Comparison of ENCODE assay signal across 18 mouse cellular contexts in genomic region chr9:27261905-27262304, GRCm38 (mm10). TPM values are rescaled to one million over a fixed set of nuclear protein-coding genes. Genes with fewer than 3 reads are reported as not detected.
DNase-seq lines count a peak whose midpoint lies in the region; ATAC-seq and TF ChIP-seq lines count a peak whose summit lies in the region.
"Had no signal": no experiment of that assay in that cellular context is flagged by ENCODE, and none has a peak within 500 bp of the region (broad histone marks: within the 10 kb centered on the region; RNA-seq: fewer than 3 reads in every experiment).

No protein-coding gene starts in this region.

- H3K79me2 ChIP-seq in heart, adult 2 months (replicated peaks; ENCODE audit: control insufficient read depth, insufficient read depth, low read length) = no peaks in the 10 kb centered on the region

- no peaks in the 10 kb centered on the region for H3K9me3 ChIP-seq in liver, embryonic 12.5 days (replicated peaks)
- H3K9me3 ChIP-seq: heart, embryonic 12.5 days had no signal

- 67% methylated on average over 2 of the region's 2 CpGs for WGBS in heart, adult 2 months
- WGBS in thymus, adult 2 months = 88% methylated on average over 2 of the region's 2 CpGs
- WGBS in liver, embryonic 12.5 days (ENCODE audit: insufficient replicate concordance) = 52% methylated on average over 2 of the region's 2 CpGs

- no peak for TF ChIP-seq CTCF in heart, adult 2 months (IDR thresholded peaks at IDR 0.05)
- no peak for TF ChIP-seq CTCF in thymus, adult 2 months (IDR thresholded peaks at IDR 0.05; ENCODE audit: borderline replicate concordance, control insufficient read depth, extremely low read depth, insufficient read depth, low read length, poor library complexity)

- no peaks in the 10 kb centered on the region for H3K4me1 ChIP-seq in heart, adult 2 months (ENCODE audit: control insufficient read depth, insufficient read depth, low read length)
- no peaks in the 10 kb centered on the region for H3K4me1 ChIP-seq in thymus, adult 2 months (replicated peaks; ENCODE audit: control insufficient read depth, insufficient read depth, low read length)
- H3K4me1 ChIP-seq in liver, embryonic 12.5 days = no peaks in the 10 kb centered on the region
- H3K4me1 ChIP-seq: heart, embryonic 12.5 days had no signal

- no peaks in the 10 kb centered on the region for H3K27me3 ChIP-seq in heart, adult 2 months (ENCODE audit: control insufficient read depth, insufficient read depth, low read length)
- no peaks in the 10 kb centered on the region for H3K27me3 ChIP-seq in thymus, adult 2 months (ENCODE audit: control insufficient read depth, insufficient read depth, low read length)
- H3K27me3 ChIP-seq in liver, embryonic 12.5 days (replicated peaks) = no peaks in the 10 kb centered on the region
- H3K27me3 ChIP-seq: heart, embryonic 12.5 days had no signal

- no peak overlapping the region for H3K27ac ChIP-seq in heart, adult 2 months
- no peak overlapping the region for H3K27ac ChIP-seq in thymus, adult 2 months (ENCODE audit: control insufficient read depth, insufficient read depth, low read length)
- H3K27ac ChIP-seq in liver, embryonic 12.5 days = no peak overlapping the region
- H3K27ac ChIP-seq: macrophage had no signal

- H3K36me3 ChIP-seq in heart, adult 2 months (ENCODE audit: control insufficient read depth, insufficient read depth, low read length) = no peaks in the 10 kb centered on the region
- no peaks in the 10 kb centered on the region for H3K36me3 ChIP-seq in thymus, adult 2 months (ENCODE audit: control insufficient read depth, insufficient read depth, low read length)
- no peaks in the 10 kb centered on the region for H3K36me3 ChIP-seq in liver, embryonic 12.5 days
- H3K36me3 ChIP-seq: G1E; heart, embryonic 12.5 days had no signal

- no peak overlapping the region for H3K9ac ChIP-seq in heart, adult 2 months (ENCODE audit: low read depth, low read length)
- H3K9ac ChIP-seq in liver, embryonic 12.5 days = no peak overlapping the region
- H3K9ac ChIP-seq: heart, embryonic 12.5 days had no signal

- H3K4me2 ChIP-seq in liver, embryonic 12.5 days = no peak overlapping the region
- H3K4me2 ChIP-seq: heart, embryonic 12.5 days had no signal

- intact Hi-C loops in heart, adult 2 months (cut with DNase I) = no loop called here
- intact Hi-C loops in left cerebral cortex, postnatal 14 days (cut with DNase I) = no loop called here

- TF ChIP-seq POLR2A in heart, adult 2 months (IDR thresholded peaks at IDR 0.05; ENCODE audit: insufficient read depth, low read depth, low read length) = no peak
- TF ChIP-seq POLR2A in thymus, adult 2 months (IDR thresholded peaks at IDR 0.05; ENCODE audit: control insufficient read depth, extremely low read depth, insufficient read depth, low read length, poor library complexity) = no peak

- TF ChIP-seq EP300 in heart, adult 2 months (IDR thresholded peaks at IDR 0.05; ENCODE audit: insufficient read depth, low read depth, low read length) = no peak

- no peak overlapping the region for H3K4me3 ChIP-seq in heart, adult 2 months
- no peak overlapping the region for H3K4me3 ChIP-seq in thymus, adult 2 months (ENCODE audit: control insufficient read depth, insufficient read depth, low read length)
- no peak overlapping the region for H3K4me3 ChIP-seq in liver, embryonic 12.5 days
- H3K4me3 ChIP-seq: heart, embryonic 12.5 days had no signal

- DNase-seq in heart, adult 11 months = peak; percentile 55
- DNase-seq in heart, adult 2 months = no peak
- DNase-seq in Muller cell, postnatal 12 days (ENCODE audit: inconsistent ontology term) = peak; percentile 41
- DNase-seq in layer of hippocampus, adult 11-12 months (ENCODE audit: low spot score) = peak; percentile 53
- DNase-seq in left cerebral cortex, postnatal 14 days (ENCODE audit: low spot score in 2 of 2) = peak; percentile 26 to 33
- DNase-seq in thymus, adult 2 months = no peak
- DNase-seq in kidney, postnatal 25 days = no peak
- DNase-seq: B cell, adult 2 months; cerebellum, adult 2 months; embryo, embryonic 11 days; heart, postnatal 4 days; kidney, adult 18-20 months; lung, adult 18-20 months; midbrain, embryonic 14.5 days had no signal

- ATAC-seq in liver, embryonic 12.5 days = no peak

RNA-seq across cellular contexts. Expression of gene Igsf9b, which starts 37.1 kb away (rescaled TPM):
- 1 to 10 TPM; 4.5 to 5.3 TPM for total RNA-seq in heart, adult 2 months (2021)
- 1.7 and 2.3 TPM in 2 replicates for polyA plus RNA-seq in heart, adult 2 months (2012; rRNA removed)
- 10 to 100 TPM; 74.3 to 75.7 TPM for total RNA-seq in left cerebral cortex, postnatal 14 days (2021)
- 0.87 and 1.0 TPM in 2 replicates for polyA plus RNA-seq in thymus, adult 2 months (2012; rRNA removed)
- 0.15 and 0.20 TPM in 2 replicates for polyA plus RNA-seq in liver, embryonic 12.5 days (2016; fragmentation: Nextera tagmentation; extraction: Ambion mirVana)
- polyA plus RNA-seq: G1E, macrophage had no signal

Comparison
In these comparisons a context has a peak if more than half of its experiments do, and no peak if none do; other contexts are left out.
1. DNase-seq: peak in heart, adult 11 months (single experiment), Muller cell, postnatal 12 days (single experiment), layer of hippocampus, adult 11-12 months (single experiment) and left cerebral cortex, postnatal 14 days (2 of 2); none in heart, adult 2 months (0 of 2), thymus, adult 2 months (single experiment) and kidney, postnatal 25 days (0 of 2).